Mouse (Mus musculus): ENCODE data around the gene Ddr2. TPM values are rescaled to one million over a fixed set of nuclear protein-coding genes. Genes with fewer than 3 reads are reported as not detected.
A peak's percentile ranks its signal among the peaks of the same experiment; 100 is the strongest.

Gene Ddr2
- polyA plus RNA-seq, 1 experiment from 2014 or later: 6.5 TPM

GRCm38 (mm10) chr1:169948866-169949265 is 161.7 kb downstream of the Ddr2 start:
- Histone ChIP-seq H3K27ac (replicated peaks in 1 of 2; ENCODE audit: control insufficient read depth in 1 of 2, insufficient read depth in 1 of 2, low read depth in 2 of 2, low read length in 2 of 2) (no peak overlapping the region), H3K4me3 (ENCODE audit: control insufficient read depth in 1 of 2, insufficient read depth in 1 of 2, low read depth in 1 of 2, low read length in 2 of 2) (no peak overlapping the region), H3K9me3 (ENCODE audit: control insufficient read depth, low read length) (peaks cover 3% of the 10 kb centered on the region), H3K4me2 (ENCODE audit: low read length) (no peak overlapping the region), H3K36me3 (ENCODE audit: control insufficient read depth, insufficient read depth, low read length) (peaks cover 33% of the 10 kb centered on the region), H3K4me1 (ENCODE audit: control insufficient read depth in 2 of 2, insufficient read depth in 2 of 2, low read length in 2 of 2) (no peaks in the 10 kb centered on the region), H3K9ac (ENCODE audit: low read length) (no peak overlapping the region), H3K27me3 (ENCODE audit: control insufficient read depth, insufficient read depth, low read length) (no peaks in the 10 kb centered on the region)
- WGBS: 85% methylated on average over 7 of the region's 7 CpGs
- no peak for ATAC-seq (ENCODE audit: insufficient number of reproducible peaks, insufficient read depth, low FRiP score, low read depth)

- Histone ChIP-seq H3K27me3 (ENCODE audit: control insufficient read depth, insufficient read depth, low read length) (no peaks in the 10 kb centered on the region), H3K4me1 (ENCODE audit: control insufficient read depth in 2 of 2, insufficient read depth in 2 of 2, low read length in 2 of 2) (no peaks in the 10 kb centered on the region), H3K4me2 (ENCODE audit: low read length) (no peak overlapping the region), H3K27ac (replicated peaks in 1 of 2; ENCODE audit: control insufficient read depth in 1 of 2, insufficient read depth in 1 of 2, low read depth in 2 of 2, low read length in 2 of 2) (no peak overlapping the region), H3K9me3 (ENCODE audit: control insufficient read depth, low read length) (peaks cover 3% of the 10 kb centered on the region), H3K36me3 (ENCODE audit: control insufficient read depth, insufficient read depth, low read length) (peaks cover 27% of the 10 kb centered on the region), H3K9ac (ENCODE audit: low read length) (no peak overlapping the region), H3K4me3 (ENCODE audit: control insufficient read depth in 1 of 2, insufficient read depth in 1 of 2, low read depth in 1 of 2, low read length in 2 of 2) (no peak overlapping the region)
- ATAC-seq (ENCODE audit: insufficient number of reproducible peaks, insufficient read depth, low FRiP score, low read depth): no peak
- WGBS: 67% methylated on average over 7 of the region's 7 CpGs
These were observed 162.3 kb downstream of the Ddr2 start for GRCm38 (mm10) chr1:169948280-169948679.

- Histone ChIP-seq H3K4me2 (ENCODE audit: low read length) (no peak overlapping the region), H3K27ac (replicated peaks in 1 of 2; ENCODE audit: control insufficient read depth in 1 of 2, insufficient read depth in 1 of 2, low read depth in 2 of 2, low read length in 2 of 2) (no peak overlapping the region), H3K27me3 (ENCODE audit: control insufficient read depth, insufficient read depth, low read length) (no peaks in the 10 kb centered on the region), H3K4me1 (ENCODE audit: control insufficient read depth in 2 of 2, insufficient read depth in 2 of 2, low read length in 2 of 2) (no peaks in the 10 kb centered on the region), H3K9ac (ENCODE audit: low read length) (no peak overlapping the region), H3K4me3 (ENCODE audit: control insufficient read depth in 1 of 2, insufficient read depth in 1 of 2, low read depth in 1 of 2, low read length in 2 of 2) (no peak overlapping the region), H3K9me3 (ENCODE audit: control insufficient read depth, low read length) (peaks cover 3% of the 10 kb centered on the region), H3K36me3 (ENCODE audit: control insufficient read depth, insufficient read depth, low read length) (peaks cover 22% of the 10 kb centered on the region)
- no peak for ATAC-seq (ENCODE audit: insufficient number of reproducible peaks, insufficient read depth, low FRiP score, low read depth)
- 82% methylated on average over 6 of the region's 6 CpGs for WGBS
These were observed 162.9 kb downstream of the Ddr2 start for GRCm38 (mm10) chr1:169947654-169948053.

GRCm38 (mm10) chr1:169946004-169946403 is 164.6 kb downstream of the Ddr2 start:
- peaks cover 3% of the 10 kb centered on the region for H3K9me3 ChIP-seq (ENCODE audit: control insufficient read depth, low read length)
- no peaks in the 10 kb centered on the region for H3K27me3 ChIP-seq (ENCODE audit: control insufficient read depth, insufficient read depth, low read length)
- ATAC-seq (ENCODE audit: insufficient number of reproducible peaks, insufficient read depth, low FRiP score, low read depth): no peak
- H3K27ac ChIP-seq (replicated peaks in 1 of 2; ENCODE audit: control insufficient read depth in 1 of 2, insufficient read depth in 1 of 2, low read depth in 2 of 2, low read length in 2 of 2): no peak overlapping the region
- H3K4me1 ChIP-seq (ENCODE audit: control insufficient read depth in 2 of 2, insufficient read depth in 2 of 2, low read length in 2 of 2): no peaks in the 10 kb centered on the region
- no peak overlapping the region for H3K9ac ChIP-seq (ENCODE audit: low read length)
- no peak overlapping the region for H3K4me2 ChIP-seq (ENCODE audit: low read length)
- no peak overlapping the region for H3K4me3 ChIP-seq (ENCODE audit: control insufficient read depth in 1 of 2, insufficient read depth in 1 of 2, low read depth in 1 of 2, low read length in 2 of 2)
- peaks cover 7% of the 10 kb centered on the region; the same call in 1 of the 2 replicates for H3K36me3 ChIP-seq (ENCODE audit: control insufficient read depth, insufficient read depth, low read length)
- WGBS: 78% methylated on average over 3 of the region's 3 CpGs

- no peaks in the 10 kb centered on the region for H3K9me3 ChIP-seq (ENCODE audit: control insufficient read depth, low read length)
- no peaks in the 10 kb centered on the region for H3K27me3 ChIP-seq (ENCODE audit: control insufficient read depth, insufficient read depth, low read length)
- WGBS: 2% methylated on average over 2 of the region's 2 CpGs
These were observed 171.2 kb downstream of the Ddr2 start for GRCm38 (mm10) chr1:169939345-169939744.

DNA sequence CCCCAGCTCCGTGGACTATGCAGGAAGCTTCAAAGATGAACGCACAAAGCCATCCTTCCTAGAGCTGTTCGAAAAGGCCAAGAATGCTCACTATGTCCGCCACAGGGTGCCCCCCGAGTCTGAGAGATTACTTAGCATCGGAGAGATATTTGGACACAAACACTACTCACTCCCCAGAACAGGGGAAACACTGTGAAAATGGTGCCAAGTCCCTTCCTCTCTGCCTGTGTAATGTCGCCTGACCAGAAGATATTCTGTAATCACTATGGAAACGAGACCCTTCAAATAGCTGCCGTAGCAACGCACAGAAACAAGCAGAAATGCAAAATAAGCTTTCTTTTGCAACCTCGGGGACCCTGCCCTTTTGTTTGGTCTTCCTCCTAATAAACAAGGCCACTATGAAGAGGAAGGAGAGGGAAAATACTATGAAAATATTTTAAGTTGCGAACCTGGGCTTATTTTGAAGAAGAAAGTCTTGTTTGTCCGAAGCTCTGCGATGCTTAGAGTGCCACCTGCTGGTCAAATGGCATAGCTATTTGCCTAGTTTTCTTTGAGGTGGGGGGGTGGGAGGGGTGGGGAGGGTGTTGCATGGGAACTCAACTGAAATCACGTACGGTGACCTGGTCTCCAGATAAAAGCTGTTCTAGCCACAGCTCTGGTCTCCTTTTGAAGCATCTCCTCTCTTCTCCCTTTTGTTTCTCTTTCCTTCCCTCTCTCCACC is 176.4 kb downstream of the Ddr2 start:
- peak overlapping the region; percentile 6 to 16; a peak in 2 of 4 replicates for H3K4me3 ChIP-seq (ENCODE audit: control insufficient read depth in 1 of 2, insufficient read depth in 1 of 2, low read depth in 1 of 2, low read length in 2 of 2)
- peak overlapping the region; percentile 50 for H3K4me2 ChIP-seq (ENCODE audit: low read length)
- H3K9me3 ChIP-seq (ENCODE audit: control insufficient read depth, low read length): no peaks in the 10 kb centered on the region
- ATAC-seq (ENCODE audit: insufficient number of reproducible peaks, insufficient read depth, low FRiP score, low read depth): no peak
- peaks cover 0 to 4% of the 10 kb centered on the region in 2 experiments; a peak in 2 of 4 replicates for H3K4me1 ChIP-seq (ENCODE audit: control insufficient read depth in 2 of 2, insufficient read depth in 2 of 2, low read length in 2 of 2)
- no peaks in the 10 kb centered on the region for H3K36me3 ChIP-seq (ENCODE audit: control insufficient read depth, insufficient read depth, low read length)
- H3K27me3 ChIP-seq (ENCODE audit: control insufficient read depth, insufficient read depth, low read length): no peaks in the 10 kb centered on the region
- no peak overlapping the region; a peak in 1 of 4 replicates for H3K27ac ChIP-seq (replicated peaks in 1 of 2; ENCODE audit: control insufficient read depth in 1 of 2, insufficient read depth in 1 of 2, low read depth in 2 of 2, low read length in 2 of 2)
- WGBS: 43% methylated on average over 16 of the region's 16 CpGs
- 0 out of 2 replicates have a peak overlapping the region, but pooled peaks have one; percentile 10 for H3K9ac ChIP-seq (ENCODE audit: low read length)

More at GRCm38 (mm10) chr1:169939345-169939744, 171.2 kb downstream of the Ddr2 start:
- Histone ChIP-seq H3K4me2 (ENCODE audit: low read length) (no peak overlapping the region), H3K4me3 (ENCODE audit: control insufficient read depth in 1 of 2, insufficient read depth in 1 of 2, low read depth in 1 of 2, low read length in 2 of 2) (no peak overlapping the region), H3K4me1 (ENCODE audit: control insufficient read depth in 2 of 2, insufficient read depth in 2 of 2, low read length in 2 of 2) (no peaks in the 10 kb centered on the region), H3K36me3 (ENCODE audit: control insufficient read depth, insufficient read depth, low read length) (no peaks in the 10 kb centered on the region), H3K9ac (ENCODE audit: low read length) (no peak overlapping the region), H3K27ac (replicated peaks in 1 of 2; ENCODE audit: control insufficient read depth in 1 of 2, insufficient read depth in 1 of 2, low read depth in 2 of 2, low read length in 2 of 2) (no peak overlapping the region)
- ATAC-seq (ENCODE audit: insufficient number of reproducible peaks, insufficient read depth, low FRiP score, low read depth): no peak

- H3K9me3 ChIP-seq (ENCODE audit: control insufficient read depth, low read length): no peaks in the 10 kb centered on the region
- H3K36me3 ChIP-seq (ENCODE audit: control insufficient read depth, insufficient read depth, low read length): no peaks in the 10 kb centered on the region
- WGBS: 73% methylated on average over 7 of the region's 7 CpGs
- H3K9ac ChIP-seq (ENCODE audit: low read length): no peak overlapping the region
- no peaks in the 10 kb centered on the region for H3K27me3 ChIP-seq (ENCODE audit: control insufficient read depth, insufficient read depth, low read length)
- H3K4me1 ChIP-seq (ENCODE audit: control insufficient read depth in 2 of 2, insufficient read depth in 2 of 2, low read length in 2 of 2): peaks cover 0 to 6% of the 10 kb centered on the region in 2 experiments; a peak in 2 of 4 replicates
- ATAC-seq (ENCODE audit: insufficient number of reproducible peaks, insufficient read depth, low FRiP score, low read depth): no peak
- H3K4me2 ChIP-seq (ENCODE audit: low read length): no peak overlapping the region
- no peak overlapping the region for H3K27ac ChIP-seq (replicated peaks in 1 of 2; ENCODE audit: control insufficient read depth in 1 of 2, insufficient read depth in 1 of 2, low read depth in 2 of 2, low read length in 2 of 2)
- H3K4me3 ChIP-seq (ENCODE audit: control insufficient read depth in 1 of 2, insufficient read depth in 1 of 2, low read depth in 1 of 2, low read length in 2 of 2): no peak overlapping the region
These were observed 178.3 kb downstream of the Ddr2 start for GRCm38 (mm10) chr1:169932122-169932746.
